Mouse (Mus musculus) heart, embryonic 10.5 days (tissue): ENCODE data around the gene Olfr279. TPM values are rescaled to one million over a fixed set of nuclear protein-coding genes. Genes with fewer than 3 reads are reported as not detected.

Experiments
- DNase-seq: peaks from one replicate; pipeline ENCODE4 v3.0.0-alpha.2; 2017; ENCODE audit warnings: low spot score
- H3K27ac ChIP-seq: fragments of 300-500 bp; sonication (generic); 2 replicates; pipeline ENCODE4 v1.5.1; 2016; ENCODE audit warnings: mild to moderate bottlenecking
- H3K27me3 ChIP-seq: fragments of 300-500 bp; sonication (generic); 2 replicates; pipeline ENCODE4 v1.6.1; 2016; ENCODE audit warnings: mild to moderate bottlenecking; ENCODE audit not compliant: poor library complexity, insufficient read depth, severe bottlenecking
- H3K36me3 ChIP-seq: fragments of 300-500 bp; sonication (generic); 2 replicates; pipeline ENCODE4 v1.6.1; 2016; ENCODE audit warnings: mild to moderate bottlenecking, moderate library complexity
- H3K4me1 ChIP-seq: fragments of 300-500 bp; sonication (generic); 2 replicates; pipeline ENCODE4 v1.6.1; 2016; ENCODE audit warnings: mild to moderate bottlenecking
- H3K4me3 ChIP-seq: fragments of 300-500 bp; sonication (generic); 2 replicates; pipeline ENCODE4 v1.5.1; 2016; ENCODE audit warnings: mild to moderate bottlenecking, moderate library complexity
- H3K9me3 ChIP-seq: fragments of 300-500 bp; sonication (generic); 2 replicates; pipeline ENCODE4 v1.6.1; 2016; ENCODE audit warnings: mild to moderate bottlenecking, moderate library complexity
- WGBS: fragments of 180-500 bp; shearing (Covaris S2); methylation state at CpG from one replicate; pipeline ENCODE4 v1.1.7; 2016; 5-methylcytosine and 5-hydroxymethylcytosine counted together
- polyA plus RNA-seq: library from polyadenylated mRNA; unstranded; fragments of >200 nt; fragmentation: Nextera tagmentation; extraction: Ambion mirVana; gene quantifications from 2 replicates; pipeline ENCODE4 v1.2.1, GENCODE M21; 2016

Olfr279 gene
- not detected in 2 replicates for polyA plus RNA-seq

DNA sequence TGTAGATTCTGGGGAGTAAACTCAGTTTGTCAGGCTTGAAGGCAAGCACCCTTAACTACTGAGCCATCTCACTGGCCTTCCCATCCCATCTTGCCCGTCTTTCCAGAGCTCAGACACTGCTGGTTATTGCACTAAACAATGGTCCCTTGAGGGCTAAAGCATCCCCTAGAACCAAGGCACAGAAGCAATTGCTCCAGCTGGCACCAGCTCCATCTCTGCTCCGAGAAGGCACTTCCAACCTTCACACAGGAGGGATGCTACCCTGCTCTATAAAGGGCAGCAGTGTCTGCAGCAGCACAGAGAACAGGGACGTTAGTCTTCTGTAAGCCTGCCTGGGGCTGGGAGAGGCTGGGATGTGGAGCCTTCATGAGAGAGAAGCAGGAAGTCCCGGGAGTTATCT is at the start of gene Olfr279:
Gene Olfr279 (plus strand): TSS at position 301 of the 400 bp plus-strand sequence.
- H3K27ac ChIP-seq: no peak within 1 kb of the TSS
- no peaks in the 10 kb centered on the region for H3K36me3 ChIP-seq
- 52% methylated on average over 4 of the region's 4 CpGs for WGBS
- no peaks in the 10 kb centered on the region for H3K4me1 ChIP-seq
- H3K27me3 ChIP-seq: no peaks in the 10 kb centered on the region
- no peaks in the 10 kb centered on the region for H3K9me3 ChIP-seq
- DNase-seq: no peak
- no peak within 1 kb of the TSS for H3K4me3 ChIP-seq

DNA sequence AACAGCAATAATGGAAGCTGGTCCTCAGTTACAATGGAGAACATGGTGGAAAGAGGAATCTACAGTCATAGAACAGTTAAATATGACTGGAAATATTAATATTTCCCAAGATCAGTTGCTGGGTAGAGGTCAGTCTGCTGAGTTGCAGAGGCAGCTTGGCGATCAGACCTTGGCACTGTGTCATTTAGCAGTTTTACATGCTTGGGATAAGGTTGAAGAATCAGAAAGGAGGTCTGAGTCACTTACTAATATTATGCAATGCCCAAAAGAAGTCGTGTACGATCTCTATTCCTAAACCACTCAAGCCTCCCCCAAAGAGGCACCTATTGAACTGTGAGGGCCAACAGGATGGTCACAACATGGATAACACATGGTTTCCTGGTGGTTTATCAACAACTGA is 47.6 kb upstream of the Olfr279 start:
- Histone ChIP-seq H3K4me1 (no peaks in the 10 kb centered on the region), H3K9me3 (no peaks in the 10 kb centered on the region), H3K36me3 (no peaks in the 10 kb centered on the region), H3K27me3 (no peaks in the 10 kb centered on the region), H3K27ac (no peak overlapping the region), H3K4me3 (no peak overlapping the region)
- no peak for DNase-seq
- WGBS: 66% methylated on average over 3 of the region's 3 CpGs

DNA sequence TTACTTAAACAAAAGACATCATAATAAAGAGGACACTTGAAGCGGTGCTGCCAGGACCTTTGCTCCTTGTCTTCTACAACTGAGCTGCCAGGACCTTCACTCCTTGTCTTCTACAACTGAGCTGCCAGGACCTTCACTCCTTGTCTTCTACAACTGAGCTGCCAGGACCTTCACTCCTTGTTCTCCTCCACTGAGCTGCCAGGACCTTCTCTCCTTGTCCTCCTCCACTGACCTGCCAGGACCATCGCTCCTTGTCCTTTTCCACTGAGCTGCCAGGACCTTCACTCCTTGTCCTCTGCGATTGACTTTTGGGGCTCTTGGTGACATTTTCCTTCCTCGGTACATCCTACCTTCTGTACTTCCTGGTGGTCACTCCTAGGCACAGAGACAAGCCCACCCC is 43.7 kb upstream of the Olfr279 start:
- DNase-seq: no peak
- Histone ChIP-seq H3K36me3 (no peaks in the 10 kb centered on the region), H3K27me3 (no peaks in the 10 kb centered on the region), H3K4me3 (no peak overlapping the region), H3K27ac (no peak overlapping the region), H3K9me3 (no peaks in the 10 kb centered on the region), H3K4me1 (no peaks in the 10 kb centered on the region)
- WGBS: 62% methylated on average over 4 of the region's 4 CpGs

DNA sequence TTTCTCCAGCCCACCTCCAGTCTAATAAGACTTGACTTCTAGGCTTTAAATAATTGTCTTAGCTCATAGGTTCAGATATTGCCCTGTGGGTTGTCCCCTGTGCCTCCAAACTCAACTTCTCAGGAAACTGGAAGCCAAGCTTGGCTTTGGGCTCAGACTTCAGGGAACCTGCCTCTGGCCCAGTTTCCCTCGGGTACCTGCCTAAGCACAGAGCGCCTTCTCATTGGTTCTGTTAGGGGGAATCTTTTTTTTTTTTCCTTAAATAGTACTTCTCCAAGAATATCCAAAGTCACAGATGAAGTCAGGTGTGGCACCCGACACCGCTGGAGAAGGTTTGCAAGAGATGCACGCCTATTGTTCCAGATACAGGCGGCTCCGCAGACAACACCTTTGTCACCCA is 39.9 kb upstream of the Olfr279 start, which contains the start of gene Olfr281:
Gene Olfr281 (plus strand): TSS at position 301 of the 400 bp plus-strand sequence.
- 86% methylated on average over 7 of the region's 7 CpGs for WGBS
- DNase-seq: no peak
- H3K4me1 ChIP-seq: no peaks in the 10 kb centered on the region
- no peaks in the 10 kb centered on the region for H3K9me3 ChIP-seq
- H3K4me3 ChIP-seq: no peak within 1 kb of the TSS
- no peaks in the 10 kb centered on the region for H3K27me3 ChIP-seq
- H3K27ac ChIP-seq: no peak within 1 kb of the TSS
- H3K36me3 ChIP-seq: no peaks in the 10 kb centered on the region

DNA sequence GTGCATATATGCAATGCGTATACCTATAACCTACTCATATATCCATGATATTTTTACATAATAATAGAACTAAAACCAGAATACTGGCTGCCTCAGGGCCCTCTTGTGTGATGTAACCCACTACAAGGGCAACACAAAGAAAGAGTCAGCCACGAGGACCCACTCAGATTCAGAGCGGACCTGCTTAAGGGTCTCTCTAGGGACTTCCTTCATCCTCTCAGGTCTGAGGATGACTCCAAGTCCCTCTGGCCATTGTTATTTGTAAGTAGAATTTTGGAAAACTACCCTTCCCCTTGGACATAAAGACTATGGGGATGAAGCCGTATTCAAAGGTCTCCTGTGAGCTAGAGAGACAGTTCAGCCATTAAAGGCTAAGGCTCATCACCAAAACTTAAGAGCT is 22.6 kb upstream of the Olfr279 start, which contains the start of gene OR5BS1P:
Gene OR5BS1P (plus strand): TSS at position 301 of the 400 bp plus-strand sequence.
- no peak for DNase-seq
- H3K27me3 ChIP-seq: peaks cover 15% of the 10 kb centered on the region
- H3K9me3 ChIP-seq: peaks cover 3% of the 10 kb centered on the region; the same call in 1 of the 2 replicates
- H3K4me1 ChIP-seq: no peaks in the 10 kb centered on the region
- H3K36me3 ChIP-seq: no peaks in the 10 kb centered on the region
- no peak within 1 kb of the TSS for H3K4me3 ChIP-seq
- H3K27ac ChIP-seq: no peak within 1 kb of the TSS
- 87% methylated on average over 4 of the region's 4 CpGs for WGBS

DNA sequence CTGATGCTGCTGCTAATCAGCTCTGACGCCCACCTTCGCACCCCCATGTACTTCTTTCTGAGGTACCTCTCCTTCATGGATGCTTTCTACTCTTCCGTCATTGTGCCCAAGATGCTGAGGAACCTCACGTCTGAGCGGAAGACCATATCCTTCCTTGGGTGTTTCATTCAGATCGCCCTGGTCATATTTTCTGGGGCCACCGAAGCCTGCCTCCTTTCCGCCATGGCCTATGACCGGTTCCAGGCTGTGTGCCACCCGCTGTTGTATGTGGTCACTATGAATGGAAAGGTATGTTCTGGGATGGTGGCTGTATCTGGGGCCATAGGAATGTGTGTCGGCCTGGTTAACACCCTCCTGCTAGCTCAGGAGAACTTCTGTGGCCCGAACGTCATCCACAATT is 20.7 kb upstream of the Olfr279 start:
- 84% methylated on average over 13 of the region's 13 CpGs for WGBS
- H3K36me3 ChIP-seq: no peaks in the 10 kb centered on the region
- no peaks in the 10 kb centered on the region for H3K4me1 ChIP-seq
- H3K27ac ChIP-seq: no peak overlapping the region
- H3K27me3 ChIP-seq: peaks cover 15% of the 10 kb centered on the region
- H3K4me3 ChIP-seq: no peak overlapping the region
- peak; percentile 30 for DNase-seq
- H3K9me3 ChIP-seq: peaks cover 3% of the 10 kb centered on the region; the same call in 1 of the 2 replicates

DNA sequence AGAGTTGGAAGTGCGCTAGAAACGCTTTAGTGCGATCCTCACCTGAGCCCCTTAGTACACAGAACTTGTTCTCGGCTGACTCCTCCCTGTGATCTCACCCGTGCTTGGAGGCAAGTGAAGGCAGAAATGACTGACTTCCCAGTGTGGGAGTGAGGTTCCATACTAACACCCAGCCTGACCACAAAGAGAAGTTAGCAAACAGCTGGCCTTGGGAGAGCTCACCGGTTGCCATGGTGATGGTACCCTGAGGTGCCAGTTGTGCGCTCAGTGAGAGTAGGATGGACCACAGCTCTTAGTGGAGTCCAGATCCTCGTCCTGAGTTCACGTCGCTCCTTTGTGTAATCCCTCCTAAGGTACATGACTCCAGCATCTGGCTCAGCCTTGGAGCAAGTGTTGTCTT is 17.2 kb upstream of the Olfr279 start:
- no peak overlapping the region for H3K4me3 ChIP-seq
- no peaks in the 10 kb centered on the region for H3K9me3 ChIP-seq
- H3K36me3 ChIP-seq: no peaks in the 10 kb centered on the region
- no peaks in the 10 kb centered on the region for H3K4me1 ChIP-seq
- no peak overlapping the region for H3K27ac ChIP-seq
- DNase-seq: no peak
- peaks cover 15% of the 10 kb centered on the region for H3K27me3 ChIP-seq
- 78% methylated on average over 10 of the region's 10 CpGs for WGBS

DNA sequence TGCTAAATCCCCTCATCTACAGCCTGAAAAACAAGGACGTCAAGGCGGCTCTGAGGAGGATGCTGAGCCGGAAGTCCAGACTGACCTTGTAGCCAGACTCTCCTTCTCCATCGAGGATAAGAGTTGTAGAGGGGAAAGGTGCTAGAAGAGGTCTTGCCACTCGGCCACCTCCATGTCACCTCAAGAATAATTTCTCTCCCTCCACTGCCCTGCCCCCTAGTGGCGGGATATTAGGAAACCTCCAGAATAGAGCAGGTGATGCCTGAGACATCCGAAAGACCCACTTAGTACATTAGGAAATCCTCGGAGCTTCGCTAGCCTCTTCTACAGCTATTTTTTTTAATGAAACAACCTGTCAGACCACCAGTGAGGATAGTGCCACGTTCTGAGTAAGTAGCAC is 16.8 kb upstream of the Olfr279 start:
- no peaks in the 10 kb centered on the region for H3K9me3 ChIP-seq
- no peak for DNase-seq
- H3K4me3 ChIP-seq: no peak overlapping the region
- H3K4me1 ChIP-seq: no peaks in the 10 kb centered on the region
- WGBS: 48% methylated on average over 10 of the region's 10 CpGs
- no peak overlapping the region for H3K27ac ChIP-seq
- H3K27me3 ChIP-seq: peaks cover 15% of the 10 kb centered on the region
- H3K36me3 ChIP-seq: no peaks in the 10 kb centered on the region

DNA sequence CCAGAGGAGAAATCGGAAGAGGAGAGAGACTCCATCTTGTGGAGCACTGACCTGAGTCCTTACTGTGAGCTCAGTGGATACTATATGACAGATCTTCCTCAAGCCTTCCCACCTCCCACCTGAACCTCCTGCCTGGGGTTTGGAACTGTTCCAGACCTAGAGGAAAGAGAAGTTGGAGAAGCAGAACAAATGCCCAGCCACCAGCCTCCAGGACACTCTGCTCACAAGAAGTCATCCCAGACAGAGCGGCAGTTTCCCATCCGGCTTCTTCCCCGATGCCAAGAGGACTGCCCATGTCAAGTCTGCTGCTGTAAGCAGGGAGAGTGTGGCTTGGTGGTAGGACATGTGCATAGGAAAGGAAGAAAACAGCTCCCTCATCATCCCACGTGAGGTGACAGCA is 15.9 kb upstream of the Olfr279 start:
- no peaks in the 10 kb centered on the region for H3K4me1 ChIP-seq
- no peak overlapping the region for H3K27ac ChIP-seq
- no peaks in the 10 kb centered on the region for H3K36me3 ChIP-seq
- no peak for DNase-seq
- no peaks in the 10 kb centered on the region for H3K9me3 ChIP-seq
- no peak overlapping the region for H3K4me3 ChIP-seq
- peaks cover 10% of the 10 kb centered on the region for H3K27me3 ChIP-seq
- 79% methylated on average over 5 of the region's 5 CpGs for WGBS

DNA sequence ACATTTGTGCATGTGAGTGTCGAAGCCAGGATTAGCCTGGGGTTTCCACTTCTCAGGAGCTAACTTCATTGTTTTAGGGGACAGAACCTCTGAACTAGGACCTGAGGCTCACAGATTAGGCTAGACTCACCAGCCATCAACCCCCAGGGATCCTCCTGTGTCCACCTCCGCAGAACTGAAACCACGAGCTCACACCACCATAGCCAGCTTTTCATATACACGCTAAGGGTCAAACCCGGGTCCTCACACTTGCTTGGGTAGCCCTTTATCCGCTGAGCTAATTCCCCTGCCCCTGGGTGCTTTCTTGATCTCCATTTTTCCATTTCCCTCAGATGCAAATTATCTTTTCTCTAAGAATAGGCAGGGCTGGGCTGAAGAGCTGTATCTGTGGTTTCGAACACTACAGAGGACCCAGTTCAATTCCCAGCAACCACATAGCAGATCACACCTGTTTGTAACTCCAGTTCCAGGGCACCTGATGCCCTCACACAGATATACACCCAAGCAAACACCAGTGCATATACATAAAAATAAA is 12.6 kb upstream of the Olfr279 start:
- no peak overlapping the region for H3K4me3 ChIP-seq
- H3K27me3 ChIP-seq: no peaks in the 10 kb centered on the region; the same call in 1 of the 2 replicates
- no peaks in the 10 kb centered on the region for H3K9me3 ChIP-seq
- H3K27ac ChIP-seq: no peak overlapping the region
- DNase-seq: no peak
- H3K4me1 ChIP-seq: 0 out of 2 replicates have a peak, but pooled peaks cover 3% of the 10 kb centered on the region
- no peaks in the 10 kb centered on the region for H3K36me3 ChIP-seq
- 73% methylated on average over 7 of the region's 7 CpGs for WGBS

DNA sequence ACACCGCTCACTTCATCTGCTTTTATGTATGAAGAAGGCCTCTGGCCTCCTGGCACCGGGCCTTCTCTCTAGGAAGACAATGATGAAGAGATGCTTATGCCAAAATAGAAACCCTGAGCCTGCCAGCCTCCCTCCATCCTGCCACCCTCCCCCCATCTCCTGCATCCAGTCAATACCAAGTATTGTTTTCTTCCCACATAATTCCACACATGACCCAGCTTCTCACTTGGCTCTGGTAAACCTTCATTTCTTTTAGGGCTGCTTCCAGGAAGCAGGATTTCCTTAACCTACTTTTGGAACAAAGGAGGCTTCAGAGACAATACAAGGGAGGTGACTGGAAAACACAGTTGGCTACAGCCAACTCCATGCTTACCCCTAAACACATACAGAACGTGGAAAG is 9.5 kb upstream of the Olfr279 start, which contains the start of gene Lalba:
Gene Lalba (minus strand): TSS at position 21 of the 400 bp plus-strand sequence.
- H3K36me3 ChIP-seq: no peaks in the 10 kb centered on the region
- WGBS: 53% methylated on average over 3 of the region's 3 CpGs
- H3K4me1 ChIP-seq: 0 out of 2 replicates have a peak, but pooled peaks cover 3% of the 10 kb centered on the region
- no peak within 1 kb of the TSS for H3K27ac ChIP-seq
- no peaks in the 10 kb centered on the region for H3K9me3 ChIP-seq
- no peaks in the 10 kb centered on the region; the same call in 1 of the 2 replicates for H3K27me3 ChIP-seq
- DNase-seq: no peak
- H3K4me3 ChIP-seq: no peak within 1 kb of the TSS

DNA sequence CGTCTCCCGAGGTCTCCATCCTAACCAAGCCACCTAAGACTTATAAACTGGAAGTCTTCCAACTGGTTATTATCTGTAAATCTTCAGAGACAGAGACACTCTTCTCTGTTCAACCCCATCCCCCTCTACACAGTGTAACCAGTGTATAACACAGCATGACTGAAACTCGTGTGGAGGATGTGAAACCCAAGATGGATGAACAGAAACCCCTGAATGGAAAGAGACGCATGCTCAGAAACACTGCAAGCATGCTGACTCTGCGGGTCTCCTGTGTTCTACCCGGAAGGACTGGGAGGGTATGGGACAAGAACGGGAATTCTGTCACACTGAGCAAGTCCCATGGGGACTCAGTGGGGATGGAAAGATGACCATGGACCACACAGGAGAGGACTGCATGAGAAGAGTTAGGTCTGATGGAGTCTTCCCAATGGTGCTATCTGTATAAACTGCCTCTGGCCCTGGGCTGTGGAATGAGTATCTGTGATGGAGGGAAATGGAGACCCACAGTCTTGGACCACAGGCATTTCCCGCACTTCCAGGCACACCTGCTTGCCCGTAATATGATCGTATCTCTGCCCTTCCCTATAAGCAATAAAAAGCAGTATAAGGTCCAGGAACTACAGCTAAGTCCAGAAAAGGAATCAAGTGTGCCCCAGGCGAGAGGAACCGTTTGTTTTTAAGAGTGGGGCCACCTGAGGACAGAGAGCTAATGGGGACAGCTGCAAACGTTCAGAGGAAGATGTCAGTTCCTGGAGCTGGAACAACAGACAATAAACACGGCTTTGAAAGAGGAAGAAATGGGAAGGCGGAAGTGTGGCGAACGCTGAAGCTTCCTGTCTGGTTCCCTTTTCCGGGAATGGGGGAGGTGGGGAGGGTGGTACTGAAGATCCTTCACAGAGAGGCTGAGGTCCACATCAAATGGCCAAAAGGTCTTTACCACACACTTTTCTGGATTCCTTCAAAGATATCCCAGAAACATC is 8.0 kb upstream of the Olfr279 start:
- no peaks in the 10 kb centered on the region for H3K27me3 ChIP-seq

DNA sequence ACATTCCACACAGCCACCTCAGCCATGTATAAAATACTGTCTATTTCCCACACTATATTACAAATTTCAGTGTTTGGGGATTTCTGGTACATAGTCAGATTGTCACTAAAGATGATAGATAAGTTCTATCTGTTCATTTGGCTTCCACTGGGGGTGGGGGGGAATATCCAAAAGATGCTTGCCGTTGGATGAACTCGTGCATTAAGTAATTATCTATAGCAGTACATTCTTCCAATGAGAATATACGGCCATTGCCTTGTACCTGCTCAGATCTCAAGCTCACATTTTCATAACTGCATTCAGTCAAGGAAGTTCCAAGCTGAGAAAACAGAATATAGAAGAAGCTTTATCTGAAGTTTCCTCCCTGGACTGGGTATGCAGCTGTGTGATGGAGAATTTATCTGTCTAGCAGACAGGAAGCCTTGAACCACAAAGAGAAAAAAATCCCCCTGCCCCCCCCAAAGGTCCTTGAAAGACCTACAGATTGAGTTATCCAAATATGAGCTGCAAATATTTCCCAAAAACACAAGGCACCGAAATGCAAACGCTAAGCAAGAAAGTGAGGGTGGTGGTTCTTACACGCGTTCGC is 5.7 kb upstream of the Olfr279 start:
- Histone ChIP-seq H3K9me3 (no peaks in the 10 kb centered on the region), H3K27ac (no peak overlapping the region), H3K4me3 (no peak overlapping the region), H3K4me1 (0 out of 2 replicates have a peak, but pooled peaks cover 3% of the 10 kb centered on the region), H3K36me3 (no peaks in the 10 kb centered on the region), H3K27me3 (no peaks in the 10 kb centered on the region)
- 91% methylated on average over 8 of the region's 8 CpGs for WGBS
- no peak for DNase-seq

More for the DNA sequence above, 8.0 kb upstream of the Olfr279 start:
- no peak overlapping the region for H3K4me3 ChIP-seq
- 70% methylated on average over 18 of the region's 18 CpGs for WGBS
- no peak for DNase-seq
- no peaks in the 10 kb centered on the region for H3K36me3 ChIP-seq
- no peaks in the 10 kb centered on the region for H3K9me3 ChIP-seq
- H3K4me1 ChIP-seq: 0 out of 2 replicates have a peak, but pooled peaks cover 3% of the 10 kb centered on the region
- H3K27ac ChIP-seq: no peak overlapping the region
